Mouse (Mus musculus): ENCODE results near the gene Taz. TPM values are rescaled to one million over a fixed set of nuclear protein-coding genes. Genes with fewer than 3 reads are reported as not detected.

Gene Taz
- polyA plus RNA-seq, 1 experiment from 2014 or later = 30.2 TPM

DNA sequence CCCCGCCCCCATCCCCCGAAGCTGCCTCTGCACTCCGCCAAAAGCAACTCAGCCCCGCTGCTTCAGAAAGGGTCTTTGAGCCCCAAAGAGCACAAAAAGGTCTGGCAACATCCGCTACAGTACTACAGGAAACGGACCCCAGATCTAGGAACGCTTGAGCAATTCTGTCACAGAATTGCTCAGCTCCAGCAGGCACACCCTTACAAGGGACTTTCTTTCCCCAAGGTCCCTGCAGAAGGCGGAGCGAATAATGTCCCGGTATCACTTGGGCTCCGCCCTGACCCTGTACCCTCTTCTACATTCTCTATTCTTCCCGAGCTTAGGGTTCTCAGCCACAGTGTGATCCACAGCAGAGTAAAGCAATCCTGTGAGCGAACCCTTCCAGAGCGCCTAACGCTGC is 35.0 kb upstream of the Taz start:
- WGBS (ENCODE audit: insufficient replicate concordance) = 23% methylated on average over 14 of the region's 15 CpGs
- peaks cover 23% of the 10 kb centered on the region for H3K4me1 ChIP-seq (ENCODE audit: control insufficient read depth, low read depth, low read length)
- peak; percentile 9 for ATAC-seq (ENCODE audit: low read depth)
- peak overlapping the region; percentile 28; the same call in 1 of the 2 replicates for H3K9ac ChIP-seq (ENCODE audit: low read depth, low read length)
- H3K27ac ChIP-seq (ENCODE audit: low read length) = peak overlapping the region; percentile 50; the same call in 1 of the 2 replicates
- peak overlapping the region; percentile 91 for H3K4me2 ChIP-seq (ENCODE audit: low read depth, low read length)
- no peaks in the 10 kb centered on the region for H3K36me3 ChIP-seq (ENCODE audit: control insufficient read depth, insufficient read depth)
- H3K27me3 ChIP-seq (ENCODE audit: control insufficient read depth, insufficient read depth, low read depth, low read length) = no peaks in the 10 kb centered on the region; the same call in 1 of the 2 replicates
- no peaks in the 10 kb centered on the region for H3K9me3 ChIP-seq (replicated peaks; ENCODE audit: control insufficient read depth, low read length)
- peak overlapping the region; percentile 63 for H3K4me3 ChIP-seq (ENCODE audit: low read depth, low read length)

DNA sequence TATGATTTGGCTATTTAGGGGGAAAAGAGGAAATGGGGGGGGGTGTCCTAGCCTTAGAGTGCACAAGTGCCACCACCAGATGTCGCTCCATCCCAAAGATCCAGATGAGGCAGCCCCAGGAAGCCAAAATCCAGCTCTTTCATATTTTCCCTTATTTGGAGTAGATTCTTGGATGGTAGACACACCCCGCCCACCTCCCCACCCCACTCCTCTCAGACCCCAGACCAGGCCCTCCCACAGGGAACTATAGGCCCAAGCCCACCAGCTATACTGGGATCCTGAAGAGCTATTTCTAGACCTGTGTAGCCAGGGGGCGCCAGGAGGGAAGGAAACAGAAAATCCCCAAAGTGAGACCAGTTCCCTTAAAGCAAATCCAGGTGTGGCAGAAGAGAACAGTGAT is 33.1 kb upstream of the Taz start:
- 10% methylated on average over 3 of the region's 3 CpGs for WGBS (ENCODE audit: insufficient replicate concordance)
- Histone ChIP-seq H3K27ac (ENCODE audit: low read length) (no peak overlapping the region), H3K4me3 (ENCODE audit: low read depth, low read length) (no peak overlapping the region), H3K9me3 (replicated peaks; ENCODE audit: control insufficient read depth, low read length) (no peaks in the 10 kb centered on the region), H3K4me2 (ENCODE audit: low read depth, low read length) (no peak overlapping the region), H3K4me1 (ENCODE audit: control insufficient read depth, low read depth, low read length) (peaks cover 19% of the 10 kb centered on the region), H3K27me3 (ENCODE audit: control insufficient read depth, insufficient read depth, low read depth, low read length) (no peaks in the 10 kb centered on the region; the same call in 1 of the 2 replicates), H3K36me3 (ENCODE audit: control insufficient read depth, insufficient read depth) (no peaks in the 10 kb centered on the region), H3K9ac (ENCODE audit: low read depth, low read length) (no peak overlapping the region)
- ATAC-seq (ENCODE audit: low read depth) = no peak

DNA sequence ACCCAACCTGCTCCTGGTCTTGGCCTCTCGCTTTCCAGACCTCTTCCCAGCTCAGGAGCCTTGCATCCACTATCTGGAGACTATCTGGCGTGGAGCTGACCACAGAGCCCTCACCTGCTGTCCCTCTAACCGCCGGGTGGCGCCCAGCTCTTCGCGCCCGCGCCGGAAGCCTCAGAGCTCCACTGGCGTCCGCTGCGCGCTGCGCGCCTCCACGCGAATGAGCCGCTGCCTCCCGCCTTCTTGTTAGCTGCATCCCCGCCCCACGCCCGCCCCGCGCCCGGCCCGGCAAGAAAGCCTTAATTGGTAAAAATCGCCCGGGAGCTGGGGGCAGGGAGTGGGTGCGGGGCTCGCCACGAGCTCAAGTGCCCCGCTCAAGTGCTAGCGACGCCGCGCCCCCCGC is 32.1 kb upstream of the Taz start, which contains the start of gene Flna:
Flna (minus strand) TSS at position 206 of the 400 bp plus-strand sequence.
- 25% methylated on average over 38 of the region's 38 CpGs for WGBS (ENCODE audit: insufficient replicate concordance)
- Histone ChIP-seq H3K4me2 (ENCODE audit: low read depth, low read length) (peak within 1 kb of the TSS; percentile 64), H3K4me3 (ENCODE audit: low read depth, low read length) (peak within 1 kb of the TSS; percentile 51), H3K9ac (ENCODE audit: low read depth, low read length) (peak within 1 kb of the TSS; percentile 45), H3K27me3 (ENCODE audit: control insufficient read depth, insufficient read depth, low read depth, low read length) (no peaks in the 10 kb centered on the region; the same call in 1 of the 2 replicates), H3K36me3 (ENCODE audit: control insufficient read depth, insufficient read depth) (no peaks in the 10 kb centered on the region), H3K27ac (ENCODE audit: low read length) (no peak within 1 kb of the TSS), H3K9me3 (replicated peaks; ENCODE audit: control insufficient read depth, low read length) (no peaks in the 10 kb centered on the region), H3K4me1 (ENCODE audit: control insufficient read depth, low read depth, low read length) (peaks cover 9% of the 10 kb centered on the region; the same call in 1 of the 2 replicates)
- no peak for ATAC-seq (ENCODE audit: low read depth)

DNA sequence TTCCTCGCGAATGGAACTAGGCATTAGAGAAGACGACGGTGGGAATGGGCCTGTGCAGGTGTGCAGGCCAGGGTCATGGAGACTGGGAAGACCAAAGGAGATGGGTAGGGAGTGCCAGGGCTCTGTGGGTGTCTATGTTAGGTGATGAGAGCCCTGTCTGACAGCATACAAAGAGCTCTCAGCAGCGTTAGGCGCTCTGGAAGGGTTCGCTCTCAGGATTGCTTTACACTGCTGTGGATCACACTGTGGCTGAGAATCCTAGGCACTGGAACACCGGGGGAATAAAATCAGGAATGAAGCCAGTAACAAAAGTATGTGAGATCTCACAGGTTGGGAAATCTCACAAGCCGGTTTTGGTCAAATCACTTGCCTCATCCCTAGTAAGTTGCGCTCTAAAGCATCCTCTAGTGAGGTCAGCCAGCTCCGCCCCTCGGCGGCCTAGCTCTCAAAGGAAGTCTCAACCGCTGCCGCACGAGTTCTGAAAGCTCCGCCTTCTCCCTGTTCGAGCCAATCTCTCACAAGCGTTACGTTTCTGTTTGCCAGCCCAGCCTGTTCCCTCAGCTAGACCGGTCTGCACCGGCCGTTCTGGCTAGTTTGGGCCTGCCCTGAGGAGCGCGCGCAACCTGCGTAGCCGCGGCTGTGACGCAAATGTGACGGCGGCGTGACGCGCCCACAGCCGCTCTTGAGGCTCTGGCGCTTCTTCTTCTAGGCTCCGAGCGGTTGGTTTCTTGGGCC is 27.4 kb upstream of the Taz start, which contains the start of gene Emd:
Emd (plus strand) TSS at position 535 of the 735 bp plus-strand sequence.
- no peaks in the 10 kb centered on the region for H3K9me3 ChIP-seq (replicated peaks; ENCODE audit: control insufficient read depth, low read length)
- peak within 1 kb of the TSS; percentile 87 for H3K27ac ChIP-seq (ENCODE audit: low read length)
- H3K9ac ChIP-seq (ENCODE audit: low read depth, low read length) = peak within 1 kb of the TSS; percentile 81
- H3K36me3 ChIP-seq (ENCODE audit: control insufficient read depth, insufficient read depth) = peaks cover 4% of the 10 kb centered on the region; the same call in 1 of the 2 replicates
- peaks cover 4% of the 10 kb centered on the region; the same call in 1 of the 2 replicates for H3K4me1 ChIP-seq (ENCODE audit: control insufficient read depth, low read depth, low read length)
- peak within 1 kb of the TSS; percentile 80 for H3K4me2 ChIP-seq (ENCODE audit: low read depth, low read length)
- no peaks in the 10 kb centered on the region; the same call in 1 of the 2 replicates for H3K27me3 ChIP-seq (ENCODE audit: control insufficient read depth, insufficient read depth, low read depth, low read length)
- ATAC-seq (ENCODE audit: low read depth) = peak; percentile 99
- peak within 1 kb of the TSS; percentile 74 for H3K4me3 ChIP-seq (ENCODE audit: low read depth, low read length)
- 33% methylated on average over 39 of the region's 39 CpGs for WGBS (ENCODE audit: insufficient replicate concordance)

DNA sequence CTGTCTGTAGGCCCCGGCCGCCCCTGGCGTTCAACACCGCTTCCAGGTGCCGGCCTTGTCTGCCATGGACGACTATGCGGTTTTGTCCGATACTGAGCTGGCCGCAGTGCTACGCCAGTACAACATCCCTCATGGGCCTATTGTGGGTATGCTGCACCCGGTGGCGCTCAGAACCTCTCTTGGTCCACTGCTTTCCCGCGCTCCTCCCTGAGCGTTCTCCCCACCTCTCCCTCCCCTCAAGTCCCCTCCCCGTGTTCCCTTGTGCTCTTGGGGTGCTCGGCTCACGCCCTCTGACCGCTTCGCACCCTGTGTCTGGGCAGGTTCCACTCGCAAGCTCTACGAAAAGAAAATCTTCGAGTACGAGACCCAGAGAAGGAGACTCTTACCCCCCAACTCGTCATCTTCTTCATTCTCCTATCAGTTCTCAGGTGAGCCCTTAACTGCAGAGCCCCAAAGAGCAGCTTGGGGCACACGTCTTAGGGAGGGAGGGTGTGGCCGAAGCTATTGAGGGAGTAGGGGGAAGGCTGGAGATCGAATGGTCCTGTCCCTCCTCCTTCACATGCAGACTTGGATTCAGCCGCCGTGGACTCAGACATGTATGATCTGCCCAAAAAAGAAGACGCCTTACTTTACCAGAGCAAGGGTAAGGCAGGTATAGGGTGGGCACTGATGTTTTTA is 26.7 kb upstream of the Taz start:
- Histone ChIP-seq H3K9ac (ENCODE audit: low read depth, low read length) (peak overlapping the region; percentile 81), H3K27ac (ENCODE audit: low read length) (peak overlapping the region; percentile 87), H3K4me3 (ENCODE audit: low read depth, low read length) (peak overlapping the region; percentile 74), H3K4me2 (ENCODE audit: low read depth, low read length) (peak overlapping the region; percentile 80), H3K27me3 (ENCODE audit: control insufficient read depth, insufficient read depth, low read depth, low read length) (no peaks in the 10 kb centered on the region), H3K4me1 (ENCODE audit: control insufficient read depth, low read depth, low read length) (peaks cover 3% of the 10 kb centered on the region; the same call in 1 of the 2 replicates), H3K36me3 (ENCODE audit: control insufficient read depth, insufficient read depth) (peaks cover 4% of the 10 kb centered on the region; the same call in 1 of the 2 replicates), H3K9me3 (replicated peaks; ENCODE audit: control insufficient read depth, low read length) (no peaks in the 10 kb centered on the region)
- peak; percentile 49; the same call in 1 of the 2 replicates for ATAC-seq (ENCODE audit: low read depth)
- 20% methylated on average over 31 of the region's 31 CpGs for WGBS (ENCODE audit: insufficient replicate concordance)

DNA sequence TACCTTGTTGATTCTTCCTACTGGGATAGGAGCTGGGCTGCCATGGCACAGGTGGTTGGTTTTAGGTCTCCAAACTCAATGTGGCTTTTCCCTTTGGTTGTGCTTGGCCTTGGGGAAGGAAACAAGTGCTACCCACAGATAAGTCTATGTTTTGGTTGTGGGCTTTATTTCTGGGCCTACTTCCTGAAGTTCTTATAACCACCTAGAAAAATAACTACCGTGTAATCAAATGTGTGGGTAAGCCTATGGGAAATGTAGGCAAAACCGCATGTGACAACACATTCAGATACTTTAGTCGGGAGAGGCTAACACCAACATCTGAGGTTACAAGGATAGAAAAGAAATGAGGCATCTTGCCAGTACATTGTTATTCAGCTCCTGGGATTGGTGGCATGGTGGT is 24.0 kb upstream of the Taz start:
- 62% methylated on average over 3 of the region's 3 CpGs for WGBS (ENCODE audit: insufficient replicate concordance)
- no peak overlapping the region for H3K4me2 ChIP-seq (ENCODE audit: low read depth, low read length)
- H3K4me3 ChIP-seq (ENCODE audit: low read depth, low read length) = no peak overlapping the region
- ATAC-seq (ENCODE audit: low read depth) = no peak
- no peaks in the 10 kb centered on the region for H3K9me3 ChIP-seq (replicated peaks; ENCODE audit: control insufficient read depth, low read length)
- H3K9ac ChIP-seq (ENCODE audit: low read depth, low read length) = no peak overlapping the region
- H3K27me3 ChIP-seq (ENCODE audit: control insufficient read depth, insufficient read depth, low read depth, low read length) = no peaks in the 10 kb centered on the region
- peaks cover 3% of the 10 kb centered on the region; the same call in 1 of the 2 replicates for H3K4me1 ChIP-seq (ENCODE audit: control insufficient read depth, low read depth, low read length)
- H3K27ac ChIP-seq (ENCODE audit: low read length) = no peak overlapping the region
- peaks cover 4% of the 10 kb centered on the region; the same call in 1 of the 2 replicates for H3K36me3 ChIP-seq (ENCODE audit: control insufficient read depth, insufficient read depth)

DNA sequence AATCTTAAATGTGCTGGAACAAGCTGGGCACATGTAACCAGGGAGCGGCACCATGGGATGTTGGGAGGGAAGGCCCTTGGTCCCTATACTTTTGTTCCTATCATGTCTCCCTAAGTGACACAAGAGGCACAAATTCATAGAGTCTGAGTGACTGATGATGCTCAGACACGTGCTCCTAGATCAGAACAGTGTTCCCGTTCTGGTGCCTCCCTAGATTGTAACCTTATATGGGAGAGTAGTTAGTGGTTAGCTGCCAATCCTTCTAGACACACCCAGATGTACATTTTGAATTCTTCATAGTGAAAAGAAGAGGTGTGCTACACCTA is 12.0 kb upstream of the Taz start:
- no peak for ATAC-seq (ENCODE audit: low read depth)
- Histone ChIP-seq H3K36me3 (ENCODE audit: control insufficient read depth, insufficient read depth) (peaks cover 5% of the 10 kb centered on the region; the same call in 1 of the 2 replicates), H3K27ac (ENCODE audit: low read length) (peak overlapping the region; percentile 92), H3K9me3 (replicated peaks; ENCODE audit: control insufficient read depth, low read length) (no peaks in the 10 kb centered on the region), H3K9ac (ENCODE audit: low read depth, low read length) (peak overlapping the region; percentile 65), H3K4me3 (ENCODE audit: low read depth, low read length) (peak overlapping the region; percentile 72), H3K4me1 (ENCODE audit: control insufficient read depth, low read depth, low read length) (no peaks in the 10 kb centered on the region; the same call in 1 of the 2 replicates), H3K4me2 (ENCODE audit: low read depth, low read length) (peak overlapping the region; percentile 80), H3K27me3 (ENCODE audit: control insufficient read depth, insufficient read depth, low read depth, low read length) (no peaks in the 10 kb centered on the region)
- WGBS (ENCODE audit: insufficient replicate concordance) = 30% methylated on average over 3 of the region's 3 CpGs

DNA sequence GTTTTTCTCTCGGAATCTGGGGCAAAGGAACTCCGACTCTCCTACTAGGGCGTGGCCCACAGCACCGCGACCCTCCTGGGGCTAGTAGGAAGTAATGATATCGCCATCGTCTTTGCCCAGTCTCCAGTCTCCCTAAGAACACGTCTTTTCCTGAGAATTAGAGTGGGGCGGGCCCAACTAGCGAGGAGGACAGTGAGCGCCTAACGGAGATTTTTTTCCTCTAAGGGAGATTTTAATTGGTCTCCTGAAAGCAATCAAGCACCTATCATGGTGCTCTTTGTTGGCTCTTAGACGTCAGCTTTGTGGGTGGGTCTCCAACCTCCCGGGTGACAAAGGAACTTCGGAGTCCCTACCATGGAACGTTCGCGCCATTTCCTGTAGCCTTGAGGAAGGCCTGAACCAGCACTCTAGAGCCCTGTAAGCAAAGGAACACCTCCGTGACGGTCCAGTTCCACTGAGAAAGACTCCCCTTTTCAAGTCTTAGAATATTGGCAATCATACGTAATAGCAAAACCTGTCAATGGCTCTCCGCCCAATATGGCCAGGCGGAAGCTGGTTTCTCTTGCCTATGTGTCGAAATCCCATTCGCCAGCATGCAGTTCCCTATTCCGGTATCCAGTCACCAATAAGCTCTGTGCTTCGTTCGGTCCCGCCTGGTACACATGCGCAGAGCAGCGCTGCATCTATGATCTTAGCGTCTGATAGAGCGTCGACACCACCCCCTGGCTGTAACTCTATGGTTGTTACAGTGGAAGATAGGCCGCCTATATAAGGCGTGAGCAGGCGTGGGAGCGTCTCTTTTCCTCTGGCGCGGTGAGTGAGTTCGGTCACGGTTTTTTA is 11.4 kb upstream of the Taz start, which contains the start of gene Rpl10:
Rpl10 (plus strand) TSS at position 751 of the 840 bp plus-strand sequence.
- peak; percentile 95 for ATAC-seq (ENCODE audit: low read depth)
- 19% methylated on average over 42 of the region's 42 CpGs for WGBS (ENCODE audit: insufficient replicate concordance)

More for the DNA sequence above, 11.4 kb upstream of the Taz start, which contains the start of gene Rpl10:
- no peaks in the 10 kb centered on the region; the same call in 1 of the 2 replicates for H3K4me1 ChIP-seq (ENCODE audit: control insufficient read depth, low read depth, low read length)
- peak within 1 kb of the TSS; percentile 92 for H3K27ac ChIP-seq (ENCODE audit: low read length)
- H3K4me2 ChIP-seq (ENCODE audit: low read depth, low read length) = peak within 1 kb of the TSS; percentile 80
- H3K9me3 ChIP-seq (replicated peaks; ENCODE audit: control insufficient read depth, low read length) = no peaks in the 10 kb centered on the region
- no peaks in the 10 kb centered on the region for H3K27me3 ChIP-seq (ENCODE audit: control insufficient read depth, insufficient read depth, low read depth, low read length)
- H3K9ac ChIP-seq (ENCODE audit: low read depth, low read length) = peak within 1 kb of the TSS; percentile 72
- peaks cover 5% of the 10 kb centered on the region; the same call in 1 of the 2 replicates for H3K36me3 ChIP-seq (ENCODE audit: control insufficient read depth, insufficient read depth)
- H3K4me3 ChIP-seq (ENCODE audit: low read depth, low read length) = peak within 1 kb of the TSS; percentile 72
